Mouse (Mus musculus) embryonic fibroblast, embryonic 13.5 days (primary cell): Measurements from ENCODE around the gene Cpm.

Experiments
- CTCF ChIP-seq: IDR thresholded peaks from 2 replicates; pipeline ENCODE4 v1.5.1; 2011; ENCODE audit warnings: mild to moderate bottlenecking, control low read depth, low read length, moderate library complexity, borderline replicate concordance; ENCODE audit not compliant: insufficient read depth
- POLR2A ChIP-seq: IDR thresholded peaks from 2 replicates; pipeline ENCODE4 v1.6.1; 2011; ENCODE audit warnings: low read depth, mild to moderate bottlenecking, control low read depth, low read length, moderate library complexity

DNA sequence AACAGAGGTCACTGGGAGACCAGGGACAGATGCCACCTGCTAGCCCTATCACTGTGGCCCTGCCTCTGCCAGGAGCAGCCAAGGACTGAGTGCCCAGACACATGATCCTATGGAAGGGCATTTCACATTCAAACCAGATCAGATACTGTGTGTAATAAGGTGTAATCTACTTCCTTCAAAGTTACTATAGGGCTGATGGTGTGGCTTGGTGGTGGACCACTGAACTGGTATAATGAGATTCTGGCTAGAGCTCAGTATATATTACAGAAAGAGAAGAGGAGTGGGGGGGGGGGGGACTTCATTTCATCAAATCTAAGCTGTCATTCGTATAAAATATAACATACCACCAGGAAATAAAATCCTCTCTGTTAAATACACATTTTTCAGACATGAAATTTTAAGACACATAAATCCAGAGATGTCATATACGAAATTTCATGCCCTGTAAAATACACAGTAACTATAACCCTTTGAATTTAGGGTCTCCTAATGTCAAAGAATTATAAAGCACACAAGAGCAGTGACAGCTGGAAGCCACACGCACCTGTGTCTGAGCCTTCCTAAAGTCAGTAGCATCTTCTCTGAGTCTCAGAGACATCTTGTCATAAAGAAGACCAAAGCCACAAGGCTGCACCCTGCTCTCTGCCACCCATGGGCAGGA, 45.2 kb downstream of the Cpm start:
- TF ChIP-seq POLR2A (no peak), CTCF (no peak)
